Mouse (Mus musculus): ENCODE measurements around the gene Ints6l.

Gene Ints6l

GRCm38 (mm10) chrX:56531266-56531665 lies 76.6 kb downstream of the Ints6l start:
- DNase-seq, result peak; percentile 4 to 10

DNA sequence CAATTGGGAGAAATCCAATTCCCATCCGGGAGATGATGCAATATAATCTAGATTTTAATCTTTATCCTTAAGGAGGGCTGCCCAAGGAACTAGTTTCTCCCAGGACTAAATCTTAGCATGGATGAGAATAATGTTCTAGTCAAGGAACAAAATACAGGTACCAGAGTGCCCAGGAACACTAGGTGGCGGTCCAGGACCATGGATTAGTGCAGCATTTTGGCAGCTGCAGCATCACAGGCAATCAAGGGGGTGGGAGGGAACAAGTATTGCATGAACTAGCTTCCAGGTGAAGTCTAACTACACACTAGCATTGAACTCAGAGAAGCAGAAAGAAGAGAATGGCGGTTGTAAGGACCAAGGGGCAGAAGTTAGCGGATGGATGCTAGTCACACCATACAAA lies 82.5 kb downstream of the Ints6l start:
- DNase-seq, result no peak

GRCm38 (mm10) chrX:56549506-56549905 lies 94.8 kb downstream of the Ints6l start, which contains the start of gene Gm648:
Gene Gm648 (minus strand): TSS chrX:56549606.
- DNase-seq, result no peak

- DNase-seq, result no peak
Observed at GRCm38 (mm10) chrX:56553584-56553983, 98.9 kb downstream of the Ints6l start.
